Mouse (Mus musculus): ENCODE results near the gene Syce1l. TPM values are rescaled to one million over a fixed set of nuclear protein-coding genes. Genes with fewer than 3 reads are reported as not detected.

Syce1l gene
- total RNA-seq (2021) = under 1 TPM in 1 of 2 experiments, not detected in 1; 0.55 TPM
- long read RNA-seq, experiment 1, partial matches to known transcripts = 0 of 4 reads
- long read RNA-seq, experiment 1, other reads (novel, unspliced or antisense) = 4 of 4 reads
- long read RNA-seq, experiment 2, partial matches to known transcripts = 0 of 1 reads
- long read RNA-seq, experiment 2, other reads (novel, unspliced or antisense) = 1 of 1 reads

- DNase-seq = no peak
These were observed at the start of gene Syce1l for GRCm38 (mm10) chr8:113642926-113643325. TSS of gene Syce1l (plus strand) at chr8:113643213.

- DNase-seq = no peak
These were observed 44.6 kb upstream of the Syce1l start for GRCm38 (mm10) chr8:113598401-113598800.

- peak; percentile 40 for DNase-seq
These were observed 10.4 kb upstream of the Syce1l start for GRCm38 (mm10) chr8:113632634-113633033.

GRCm38 (mm10) chr8:113634161-113634560 lies 8.9 kb upstream of the Syce1l start:
- no peak for DNase-seq

GRCm38 (mm10) chr8:113634670-113635591 lies 8.1 kb upstream of the Syce1l start, which contains the start of gene Mon1b:
TSS of gene Mon1b (plus strand) at chr8:113635587.
- DNase-seq = peak; percentile 98

- DNase-seq = no peak
These were observed 7.3 kb upstream of the Syce1l start for GRCm38 (mm10) chr8:113635592-113636279.

GRCm38 (mm10) chr8:113636280-113636628 lies 6.8 kb upstream of the Syce1l start:
- DNase-seq = no peak

GRCm38 (mm10) chr8:113640357-113640756 lies 2.7 kb upstream of the Syce1l start:
- DNase-seq = no peak

- DNase-seq = peak; percentile 19
These were observed 632 bp downstream of the Syce1l start for GRCm38 (mm10) chr8:113643479-113644210.

GRCm38 (mm10) chr8:113645220-113645619 lies 2.2 kb downstream of the Syce1l start:
- DNase-seq = no peak

- DNase-seq = no peak
These were observed 9.4 kb downstream of the Syce1l start for GRCm38 (mm10) chr8:113652450-113652849.

GRCm38 (mm10) chr8:113653151-113653550 lies 10.1 kb downstream of the Syce1l start:
- DNase-seq = no peak

GRCm38 (mm10) chr8:113656154-113656553 lies 13.1 kb downstream of the Syce1l start:
- DNase-seq = no peak

GRCm38 (mm10) chr8:113656681-113657298 lies 13.8 kb downstream of the Syce1l start:
- no peak for DNase-seq

- DNase-seq = no peak
These were observed 17.1 kb downstream of the Syce1l start for GRCm38 (mm10) chr8:113660128-113660527.

GRCm38 (mm10) chr8:113664544-113664943 lies 21.5 kb downstream of the Syce1l start:
- DNase-seq = peak; percentile 89

- DNase-seq = no peak
These were observed 22.0 kb downstream of the Syce1l start for GRCm38 (mm10) chr8:113665036-113665435.

GRCm38 (mm10) chr8:113665951-113666350 lies 22.9 kb downstream of the Syce1l start:
- DNase-seq = no peak

- DNase-seq = no peak
These were observed 23.9 kb downstream of the Syce1l start for GRCm38 (mm10) chr8:113666714-113667432.

GRCm38 (mm10) chr8:113669924-113670323 lies 26.9 kb downstream of the Syce1l start:
- no peak for DNase-seq

Data from adrenal gland, postnatal 10 days (tissue).